In the genomic region with DNA sequence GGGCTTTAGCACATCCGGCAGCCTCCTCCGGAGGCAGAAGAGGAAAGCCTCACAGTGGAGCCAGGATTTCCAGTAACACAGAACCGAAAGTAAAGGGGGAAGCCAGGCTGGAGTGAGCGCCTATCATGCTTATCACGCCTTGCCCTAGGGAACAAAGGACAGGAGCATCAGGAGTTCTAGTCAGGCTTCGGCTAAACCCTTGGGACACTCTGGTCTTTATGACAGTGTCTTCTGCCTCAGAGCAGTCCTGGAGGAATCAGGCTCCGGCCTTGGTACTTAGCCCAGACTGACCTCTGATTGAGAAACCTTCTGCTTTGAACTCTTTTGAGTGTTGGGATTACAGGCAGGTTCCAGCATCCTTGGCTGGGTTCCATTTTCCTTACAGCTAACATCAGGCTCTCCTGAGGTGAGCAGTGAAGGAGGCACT, we compare ENCODE assay signal across 10 mouse cellular contexts. TPM values are rescaled to one million over a fixed set of nuclear protein-coding genes. Genes with fewer than 3 reads are reported as not detected.
DNase-seq lines count a peak whose midpoint lies in the region; ATAC-seq and TF ChIP-seq lines count a peak whose summit lies in the region.
"Had no signal": no experiment of that assay in that cellular context is flagged by ENCODE, and none has a peak within 500 bp of the region (broad histone marks: within the 10 kb centered on the region; RNA-seq: fewer than 3 reads in every experiment).

No protein-coding gene starts in this region.

- peaks cover 15% of the 10 kb centered on the region for H3K4me1 ChIP-seq in lung, adult 2 months (ENCODE audit: control insufficient read depth, insufficient read depth, low read length)
- H3K4me1 ChIP-seq in limb, embryonic 13.5 days = peaks cover 26% of the 10 kb centered on the region
- peaks cover 44% of the 10 kb centered on the region for H3K4me1 ChIP-seq in small intestine, adult 2 months (ENCODE audit: control insufficient read depth, insufficient read depth, insufficient read length, low read length)

- no peaks in the 10 kb centered on the region for H3K9me3 ChIP-seq in limb, embryonic 13.5 days
- H3K9me3 ChIP-seq: midbrain, embryonic 15.5 days had no signal

- no peak overlapping the region for H3K9ac ChIP-seq in limb, embryonic 13.5 days
- H3K9ac ChIP-seq: midbrain, embryonic 15.5 days had no signal

- peak; percentile 53 for DNase-seq in adrenal gland, postnatal 10 days
- no peak for DNase-seq in adrenal gland, adult 18-20 months (ENCODE audit: low spot score in 2 of 2)
- peak; percentile 50 to 68 for DNase-seq in lung, adult 18-20 months
- no peak for DNase-seq in lung, adult 2 months
- no peak for DNase-seq in frontal cortex, postnatal 36 days (ENCODE audit: low spot score in 2 of 2)
- DNase-seq in gastrocnemius, adult 8-10 months (ENCODE audit: low spot score in 2 of 2) = no peak
- DNase-seq: cerebellum, postnatal 10 days had no signal

- H3K4me3 ChIP-seq in lung, adult 2 months (replicated peaks; ENCODE audit: extremely low read depth, low read depth, low read length) = no peak overlapping the region
- no peak overlapping the region for H3K4me3 ChIP-seq in limb, embryonic 13.5 days
- H3K4me3 ChIP-seq in small intestine, adult 2 months (ENCODE audit: low read depth, low read length) = no peak overlapping the region
- H3K4me3 ChIP-seq: midbrain, embryonic 15.5 days had no signal

- no peaks in the 10 kb centered on the region for H3K27me3 ChIP-seq in limb, embryonic 13.5 days
- H3K27me3 ChIP-seq in small intestine, adult 2 months (ENCODE audit: control insufficient read depth, insufficient read depth, low read length) = no peaks in the 10 kb centered on the region
- H3K27me3 ChIP-seq: midbrain, embryonic 15.5 days had no signal

- TF ChIP-seq CTCF in lung, adult 2 months (IDR thresholded peaks at IDR 0.05; ENCODE audit: insufficient read depth, low read length) = no peak
- no peak; the same call in 1 of the 2 replicates for TF ChIP-seq CTCF in small intestine, adult 2 months (IDR thresholded peaks at IDR 0.05; ENCODE audit: extremely low read depth, insufficient read length, insufficient replicate concordance, low read depth, low read length)

- no peak for TF ChIP-seq POLR2A in lung, adult 2 months (IDR thresholded peaks at IDR 0.05; ENCODE audit: borderline replicate concordance, extremely low read depth, low read depth, low read length)
- TF ChIP-seq POLR2A in small intestine, adult 2 months (IDR thresholded peaks at IDR 0.05; ENCODE audit: low read depth, low read length) = no peak

- H3K27ac ChIP-seq in limb, embryonic 13.5 days = 0 out of 2 replicates have a peak overlapping the region, but pooled peaks have one; percentile 15
- H3K27ac ChIP-seq in small intestine, adult 2 months (ENCODE audit: insufficient read depth, low read depth, low read length) = peak overlapping the region; percentile 99
- H3K27ac ChIP-seq: midbrain, embryonic 15.5 days had no signal

- WGBS in lung, adult 2 months = 18% methylated on average over 7 of the region's 7 CpGs
- 53% methylated on average over 7 of the region's 7 CpGs for WGBS in limb, embryonic 13.5 days
- WGBS in small intestine, adult 2 months = 9% methylated on average over 7 of the region's 7 CpGs

- H3K4me2 ChIP-seq in limb, embryonic 13.5 days (replicated peaks) = no peak overlapping the region
- H3K4me2 ChIP-seq: midbrain, embryonic 15.5 days had no signal

- no peaks in the 10 kb centered on the region for H3K36me3 ChIP-seq in limb, embryonic 13.5 days
- H3K36me3 ChIP-seq in small intestine, adult 2 months (ENCODE audit: control insufficient read depth, insufficient read depth, low read length) = no peaks in the 10 kb centered on the region
- H3K36me3 ChIP-seq: midbrain, embryonic 15.5 days had no signal

- no peak for ATAC-seq in limb, embryonic 13.5 days (ENCODE audit: low FRiP score, low read depth)
- ATAC-seq: midbrain, embryonic 15.5 days had no signal

RNA-seq across cellular contexts. Expression of a gene that starts 48.4 kb away (rescaled TPM):
- total RNA-seq in adrenal gland, postnatal 10 days (2021) = 100 to 1,000 TPM in 1 of 2 experiments, 10 to 100 TPM in 1; 73.4 to 104 TPM
- 100 to 1,000 TPM; 132 to 171 TPM for total RNA-seq in adrenal gland, adult 18-20 months (2021)
- polyA plus RNA-seq in lung, adult 2 months (2012; rRNA removed) = 35.8 and 48.0 TPM in 2 replicates
- 18.9 and 22.3 TPM in 2 replicates for polyA plus RNA-seq in limb, embryonic 13.5 days (2015; fragmentation: Nextera tagmentation; extraction: Ambion mirVana)
- 38.9 and 160 TPM in 2 replicates for polyA plus RNA-seq in small intestine, adult 2 months (2012; rRNA removed)
- total RNA-seq in gastrocnemius, adult 8-10 months (2022) = 10 to 100 TPM in 2 of 4 experiments, 1 to 10 TPM in 2; 8.6 to 18.9 (median 11.3) TPM

Comparison
In these comparisons a context has a peak if more than half of its experiments do, and no peak if none do; other contexts are left out.
1. DNase-seq: peak in adrenal gland, postnatal 10 days (single experiment) and lung, adult 18-20 months (2 of 2); none in adrenal gland, adult 18-20 months (0 of 2), lung, adult 2 months (single experiment), frontal cortex, postnatal 36 days (0 of 2) and gastrocnemius, adult 8-10 months (0 of 2).